In genomic region chr10:120417116-120417487, GRCm38 (mm10) we compare ENCODE assay signal across 10 mouse cellular contexts. TPM values are rescaled to one million over a fixed set of nuclear protein-coding genes. Genes with fewer than 3 reads are reported as not detected.
DNase-seq lines count a peak whose midpoint lies in the region; ATAC-seq lines count a peak whose summit lies in the region.
"Had no signal": no experiment of that assay in that cellular context is flagged by ENCODE, and none has a peak within 500 bp of the region (broad histone marks: within the 10 kb centered on the region; RNA-seq: fewer than 3 reads in every experiment).

No protein-coding gene starts in this region.

- no peak overlapping the region for H3K4me2 ChIP-seq in liver, embryonic 11.5 days
- H3K4me2 ChIP-seq in embryonic facial prominence, embryonic 15.5 days (replicated peaks): no peak overlapping the region
- H3K4me2 ChIP-seq in intestine, embryonic 15.5 days (replicated peaks): 0 out of 2 replicates have a peak overlapping the region, but pooled peaks have one; percentile 22
- peak overlapping the region; percentile 26 for H3K4me2 ChIP-seq in neural tube, embryonic 13.5 days

- no peak for ATAC-seq in liver, embryonic 11.5 days (replicated peaks; ENCODE audit: low FRiP score)
- ATAC-seq in embryonic facial prominence, embryonic 15.5 days (ENCODE audit: insufficient number of reproducible peaks, low FRiP score, low TSS enrichment, low read depth): no peak
- ATAC-seq in intestine, embryonic 15.5 days: 0 out of 2 replicates have a peak, but pooled peaks have one; percentile 3
- peak; percentile 25 for ATAC-seq in neural tube, embryonic 13.5 days (ENCODE audit: low read depth)
- no peak for ATAC-seq in granulocyte monocyte progenitor cell, adult 5-6 weeks (replicated peaks; ENCODE audit: poor library complexity, severe bottlenecking)

- 54% methylated on average over 5 of the region's 5 CpGs for WGBS in liver, embryonic 11.5 days
- WGBS in embryonic facial prominence, embryonic 15.5 days: 25% methylated on average over 5 of the region's 5 CpGs
- WGBS in intestine, embryonic 15.5 days: 46% methylated on average over 5 of the region's 5 CpGs
- WGBS in neural tube, embryonic 13.5 days: 21% methylated on average over 5 of the region's 5 CpGs

- H3K27ac ChIP-seq in liver, embryonic 11.5 days (ENCODE audit: low read depth, low read length): peak overlapping the region; percentile 58
- peak overlapping the region; percentile 58 for H3K27ac ChIP-seq in embryonic facial prominence, embryonic 15.5 days (replicated peaks)
- H3K27ac ChIP-seq in intestine, embryonic 15.5 days: peak overlapping the region; percentile 84
- H3K27ac ChIP-seq in neural tube, embryonic 13.5 days (replicated peaks): peak overlapping the region; percentile 89

- H3K9ac ChIP-seq in liver, embryonic 11.5 days (ENCODE audit: low read depth, low read length): no peak overlapping the region
- H3K9ac ChIP-seq in embryonic facial prominence, embryonic 15.5 days: no peak overlapping the region
- no peak overlapping the region for H3K9ac ChIP-seq in intestine, embryonic 15.5 days
- H3K9ac ChIP-seq in neural tube, embryonic 13.5 days: peak overlapping the region; percentile 44; the same call in 1 of the 2 replicates

- DNase-seq in liver, embryonic 11.5 days (ENCODE audit: low spot score): no peak
- DNase-seq in liver: no peak
- DNase-seq in testis, postnatal 14 days (ENCODE audit: low spot score): no peak
- no peak for DNase-seq in frontal cortex, postnatal 10 days (ENCODE audit: low spot score in 2 of 2)
- DNase-seq: thymus, adult 2 months had no signal

- no peaks in the 10 kb centered on the region for H3K9me3 ChIP-seq in liver, embryonic 11.5 days (ENCODE audit: control insufficient read depth, low read length)
- H3K9me3 ChIP-seq in embryonic facial prominence, embryonic 15.5 days (replicated peaks): no peaks in the 10 kb centered on the region
- no peaks in the 10 kb centered on the region for H3K9me3 ChIP-seq in intestine, embryonic 15.5 days
- H3K9me3 ChIP-seq in neural tube, embryonic 13.5 days: no peaks in the 10 kb centered on the region

- H3K27me3 ChIP-seq in liver, embryonic 11.5 days (replicated peaks; ENCODE audit: control insufficient read depth, insufficient read depth, low read length): no peaks in the 10 kb centered on the region
- no peaks in the 10 kb centered on the region for H3K27me3 ChIP-seq in embryonic facial prominence, embryonic 15.5 days
- H3K27me3 ChIP-seq in intestine, embryonic 15.5 days (replicated peaks): no peaks in the 10 kb centered on the region
- H3K27me3 ChIP-seq in neural tube, embryonic 13.5 days: no peaks in the 10 kb centered on the region

- peaks cover 7% of the 10 kb centered on the region; the same call in 1 of the 2 replicates for H3K36me3 ChIP-seq in liver, embryonic 11.5 days (ENCODE audit: control insufficient read depth, insufficient read depth, low read length)
- H3K36me3 ChIP-seq in embryonic facial prominence, embryonic 15.5 days: no peaks in the 10 kb centered on the region
- H3K36me3 ChIP-seq in intestine, embryonic 15.5 days: no peaks in the 10 kb centered on the region; the same call in 1 of the 2 replicates
- H3K36me3 ChIP-seq in neural tube, embryonic 13.5 days: no peaks in the 10 kb centered on the region

- H3K4me3 ChIP-seq in liver, embryonic 11.5 days (ENCODE audit: low read depth, low read length): no peak overlapping the region
- no peak overlapping the region for H3K4me3 ChIP-seq in embryonic facial prominence, embryonic 15.5 days (replicated peaks)
- H3K4me3 ChIP-seq in intestine, embryonic 15.5 days (replicated peaks): no peak overlapping the region
- no peak overlapping the region for H3K4me3 ChIP-seq in neural tube, embryonic 13.5 days
- H3K4me3 ChIP-seq: erythroblast, embryonic 14.5 days had no signal

- peaks cover 13% of the 10 kb centered on the region; the same call in 1 of the 2 replicates for H3K4me1 ChIP-seq in liver, embryonic 11.5 days (replicated peaks; ENCODE audit: control insufficient read depth, insufficient read depth, low read length)
- H3K4me1 ChIP-seq in embryonic facial prominence, embryonic 15.5 days: peaks cover 42% of the 10 kb centered on the region
- peaks cover 47% of the 10 kb centered on the region for H3K4me1 ChIP-seq in intestine, embryonic 15.5 days (replicated peaks)
- H3K4me1 ChIP-seq in neural tube, embryonic 13.5 days (replicated peaks): peaks cover 63% of the 10 kb centered on the region

RNA-seq across cellular contexts. Expression of gene Hmga2, which starts 59.2 kb away (rescaled TPM):
- polyA plus RNA-seq in liver, embryonic 11.5 days (2014; fragmentation: Nextera tagmentation; extraction: Ambion mirVana): 41.4 and 48.2 TPM in 2 replicates
- polyA plus RNA-seq in embryonic facial prominence, embryonic 15.5 days (2015; fragmentation: Nextera tagmentation; extraction: Ambion mirVana): 11.1 and 11.5 TPM in 2 replicates
- polyA plus RNA-seq in intestine, embryonic 15.5 days (2015; fragmentation: Nextera tagmentation; extraction: Ambion mirVana): 33.9 and 41.2 TPM in 2 replicates
- 3.7 and 8.8 TPM in 2 replicates for polyA plus RNA-seq in neural tube, embryonic 13.5 days (2015; fragmentation: Nextera tagmentation; extraction: Ambion mirVana)
- total RNA-seq in granulocyte monocyte progenitor cell, adult 5-6 weeks (2014; fragmentation: Nextera tagmentation): 0.60 and 4.5 TPM in 2 replicates
- total RNA-seq in granulocyte monocyte progenitor cell, adult 5-6 weeks (2017): 0.15 and 0.78 TPM in 2 replicates

Comparison
In these comparisons a context has a peak if more than half of its experiments do, and no peak if none do; other contexts are left out.
1. ATAC-seq: peak in intestine, embryonic 15.5 days (single experiment) and neural tube, embryonic 13.5 days (single experiment); none in liver, embryonic 11.5 days (single experiment), embryonic facial prominence, embryonic 15.5 days (single experiment) and granulocyte monocyte progenitor cell, adult 5-6 weeks (single experiment).
2. H3K4me2 ChIP-seq: peak in intestine, embryonic 15.5 days (single experiment) and neural tube, embryonic 13.5 days (single experiment); none in liver, embryonic 11.5 days (single experiment) and embryonic facial prominence, embryonic 15.5 days (single experiment).
3. Peak in every context shown above with its lines, with median percentiles within 50 percentile points of each other: H3K27ac ChIP-seq.